Mouse (Mus musculus) heart, embryonic 12.5 days (tissue): ENCODE measurements around the gene Cst3. TPM values are rescaled to one million over a fixed set of nuclear protein-coding genes. Genes with fewer than 3 reads are reported as not detected.

Source experiments
- ATAC-seq: fragments of 200-750 bp; cut with Nextera tagmentation; 2 replicates; pipeline ENCODE4 v1.8.0; 2017; ENCODE audit warnings: moderate TSS enrichment, moderate library complexity; ENCODE audit not compliant: insufficient number of reproducible peaks, low FRiP score
- H3K27ac ChIP-seq: fragments of 300-500 bp; sonication (generic); 2 replicates; pipeline ENCODE4 v1.5.1; 2016; ENCODE audit warnings: mild to moderate bottlenecking, moderate library complexity; ENCODE audit not compliant: poor library complexity, severe bottlenecking
- H3K27me3 ChIP-seq: fragments of 300-500 bp; sonication (generic); replicated peaks from 2 replicates; pipeline ENCODE4 v1.6.1; 2016; ENCODE audit warnings: mild to moderate bottlenecking, moderate library complexity
- H3K36me3 ChIP-seq: fragments of 300-500 bp; sonication (generic); 2 replicates; pipeline ENCODE4 v1.6.1; 2016; ENCODE audit warnings: mild to moderate bottlenecking, moderate library complexity
- H3K4me1 ChIP-seq: fragments of 300-500 bp; sonication (generic); replicated peaks from 2 replicates; pipeline ENCODE4 v1.6.1; 2016; ENCODE audit warnings: mild to moderate bottlenecking
- H3K4me2 ChIP-seq: fragments of 300-500 bp; sonication (generic); 2 replicates; pipeline ENCODE4 v1.6.1; 2016; ENCODE audit warnings: mild to moderate bottlenecking, moderate library complexity
- H3K4me3 ChIP-seq: fragments of 300-500 bp; sonication (generic); 2 replicates; pipeline ENCODE4 v1.5.1; 2016; ENCODE audit warnings: mild to moderate bottlenecking
- H3K9ac ChIP-seq: fragments of 300-500 bp; sonication (generic); 2 replicates; pipeline ENCODE4 v1.6.1; 2016; ENCODE audit warnings: mild to moderate bottlenecking, moderate library complexity
- H3K9me3 ChIP-seq: fragments of 300-500 bp; sonication (generic); replicated peaks from 2 replicates; pipeline ENCODE4 v1.6.1; 2016; ENCODE audit warnings: mild to moderate bottlenecking, moderate library complexity
- WGBS: fragments of 180-500 bp; shearing (Covaris S2); methylation state at CpG from one replicate; pipeline ENCODE4 v1.1.7; 2016; 5-methylcytosine and 5-hydroxymethylcytosine counted together
- polyA plus RNA-seq: library from polyadenylated mRNA; unstranded; fragments of >200 nt; fragmentation: Nextera tagmentation; extraction: Ambion mirVana; gene quantifications from 2 replicates; pipeline ENCODE4 v1.2.1, GENCODE M21; 2016

Cst3 gene
- 745 and 758 TPM in 2 replicates for polyA plus RNA-seq

GRCm38 (mm10) chr2:148875335-148875811 lies at the start of gene Cst3:
Cst3 (minus strand) TSS chr2:148875692.
- H3K4me2 ChIP-seq = peak within 1 kb of the TSS; percentile 92
- H3K9me3 ChIP-seq = no peaks in the 10 kb centered on the region
- under 1% methylated on average over 19 of the region's 19 CpGs for WGBS
- H3K4me3 ChIP-seq = peak within 1 kb of the TSS; percentile 94
- ATAC-seq = peak; percentile 92
- H3K36me3 ChIP-seq = peaks cover 22% of the 10 kb centered on the region
- H3K27ac ChIP-seq = peak within 1 kb of the TSS; percentile 95
- no peaks in the 10 kb centered on the region for H3K27me3 ChIP-seq
- H3K4me1 ChIP-seq = peaks cover 63% of the 10 kb centered on the region
- H3K9ac ChIP-seq = peak within 1 kb of the TSS; percentile 93

GRCm38 (mm10) chr2:148902286-148902685 lies 26.8 kb upstream of the Cst3 start:
- Histone ChIP-seq H3K27ac (no peak overlapping the region), H3K36me3 (no peaks in the 10 kb centered on the region), H3K27me3 (no peaks in the 10 kb centered on the region), H3K4me3 (no peak overlapping the region), H3K9ac (no peak overlapping the region), H3K4me1 (no peaks in the 10 kb centered on the region), H3K9me3 (no peaks in the 10 kb centered on the region), H3K4me2 (peak overlapping the region; percentile 55)
- ATAC-seq = peak; percentile 69
- WGBS = 6% methylated on average over 5 of the region's 5 CpGs

GRCm38 (mm10) chr2:148900305-148900704 lies 24.8 kb upstream of the Cst3 start:
- H3K9ac ChIP-seq = no peak overlapping the region
- H3K27me3 ChIP-seq = no peaks in the 10 kb centered on the region
- no peak overlapping the region for H3K27ac ChIP-seq
- no peak overlapping the region for H3K4me3 ChIP-seq
- 62% methylated on average over 4 of the region's 4 CpGs for WGBS
- H3K9me3 ChIP-seq = no peaks in the 10 kb centered on the region
- H3K4me2 ChIP-seq = no peak overlapping the region
- H3K4me1 ChIP-seq = peaks cover 3% of the 10 kb centered on the region; the same call in 1 of the 2 replicates
- ATAC-seq = no peak
- no peaks in the 10 kb centered on the region for H3K36me3 ChIP-seq

- Histone ChIP-seq H3K4me3 (no peak overlapping the region), H3K36me3 (no peaks in the 10 kb centered on the region), H3K4me2 (no peak overlapping the region), H3K9me3 (no peaks in the 10 kb centered on the region), H3K27ac (no peak overlapping the region), H3K9ac (no peak overlapping the region), H3K4me1 (peaks cover 3% of the 10 kb centered on the region; the same call in 1 of the 2 replicates), H3K27me3 (no peaks in the 10 kb centered on the region)
- 17% methylated on average over 1 of the region's 1 CpGs for WGBS
- no peak for ATAC-seq
Observed at GRCm38 (mm10) chr2:148896219-148896618, 20.7 kb upstream of the Cst3 start.

- Histone ChIP-seq H3K4me2 (no peak overlapping the region), H3K27me3 (no peaks in the 10 kb centered on the region), H3K27ac (no peak overlapping the region), H3K9ac (no peak overlapping the region), H3K4me1 (peaks cover 8% of the 10 kb centered on the region; the same call in 1 of the 2 replicates), H3K4me3 (no peak overlapping the region), H3K9me3 (no peaks in the 10 kb centered on the region), H3K36me3 (no peaks in the 10 kb centered on the region)
- ATAC-seq = no peak
Observed at GRCm38 (mm10) chr2:148893107-148893506, 17.6 kb upstream of the Cst3 start.

GRCm38 (mm10) chr2:148890021-148890851 lies 14.7 kb upstream of the Cst3 start:
- Histone ChIP-seq H3K27me3 (no peaks in the 10 kb centered on the region), H3K4me1 (peaks cover 5% of the 10 kb centered on the region; the same call in 1 of the 2 replicates), H3K4me2 (no peak overlapping the region), H3K27ac (peak overlapping the region; percentile 21; the same call in 1 of the 2 replicates), H3K9ac (no peak overlapping the region), H3K36me3 (no peaks in the 10 kb centered on the region), H3K9me3 (no peaks in the 10 kb centered on the region), H3K4me3 (no peak overlapping the region)
- no peak for ATAC-seq
- 65% methylated on average over 5 of the region's 5 CpGs for WGBS

GRCm38 (mm10) chr2:148889331-148890010 lies 14.0 kb upstream of the Cst3 start:
- Histone ChIP-seq H3K4me3 (no peak overlapping the region), H3K4me2 (no peak overlapping the region), H3K36me3 (no peaks in the 10 kb centered on the region), H3K4me1 (peaks cover 7% of the 10 kb centered on the region; the same call in 1 of the 2 replicates), H3K27ac (no peak overlapping the region), H3K27me3 (no peaks in the 10 kb centered on the region), H3K9me3 (no peaks in the 10 kb centered on the region), H3K9ac (no peak overlapping the region)
- 72% methylated on average over 3 of the region's 3 CpGs for WGBS
- ATAC-seq = no peak

GRCm38 (mm10) chr2:148888872-148889271 lies 13.4 kb upstream of the Cst3 start:
- ATAC-seq = no peak
- H3K27me3 ChIP-seq = no peaks in the 10 kb centered on the region
- 77% methylated on average over 3 of the region's 3 CpGs for WGBS
- H3K27ac ChIP-seq = no peak overlapping the region
- H3K4me3 ChIP-seq = no peak overlapping the region
- no peaks in the 10 kb centered on the region for H3K9me3 ChIP-seq
- H3K4me1 ChIP-seq = peaks cover 7% of the 10 kb centered on the region; the same call in 1 of the 2 replicates
- H3K9ac ChIP-seq = no peak overlapping the region
- H3K4me2 ChIP-seq = no peak overlapping the region
- H3K36me3 ChIP-seq = no peaks in the 10 kb centered on the region

- ATAC-seq = peak; percentile 66; the same call in 1 of the 2 replicates
- H3K4me2 ChIP-seq = no peak overlapping the region
- no peak overlapping the region for H3K9ac ChIP-seq
- H3K9me3 ChIP-seq = no peaks in the 10 kb centered on the region
- no peak overlapping the region for H3K4me3 ChIP-seq
- 0 out of 2 replicates have a peak, but pooled peaks cover 4% of the 10 kb centered on the region for H3K4me1 ChIP-seq
- H3K36me3 ChIP-seq = no peaks in the 10 kb centered on the region
- H3K27me3 ChIP-seq = no peaks in the 10 kb centered on the region
- 0 out of 2 replicates have a peak overlapping the region, but pooled peaks have one; percentile 62 for H3K27ac ChIP-seq
Observed at GRCm38 (mm10) chr2:148884738-148885137, 9.2 kb upstream of the Cst3 start.

GRCm38 (mm10) chr2:148879199-148879598 lies 3.7 kb upstream of the Cst3 start:
- 32% methylated on average over 1 of the region's 1 CpGs for WGBS
- Histone ChIP-seq H3K36me3 (no peaks in the 10 kb centered on the region), H3K4me2 (no peak overlapping the region), H3K4me3 (no peak overlapping the region), H3K4me1 (peaks cover 42% of the 10 kb centered on the region), H3K27me3 (no peaks in the 10 kb centered on the region), H3K27ac (peak overlapping the region; percentile 64), H3K9me3 (no peaks in the 10 kb centered on the region), H3K9ac (no peak overlapping the region)
- no peak for ATAC-seq

- WGBS = 4% methylated on average over 2 of the region's 2 CpGs
- peaks cover 47% of the 10 kb centered on the region for H3K4me1 ChIP-seq
- H3K27me3 ChIP-seq = no peaks in the 10 kb centered on the region
- no peaks in the 10 kb centered on the region for H3K36me3 ChIP-seq
- peak overlapping the region; percentile 64 for H3K27ac ChIP-seq
- no peaks in the 10 kb centered on the region for H3K9me3 ChIP-seq
- H3K4me3 ChIP-seq = no peak overlapping the region
- no peak for ATAC-seq
- H3K4me2 ChIP-seq = no peak overlapping the region
- no peak overlapping the region for H3K9ac ChIP-seq
Observed at GRCm38 (mm10) chr2:148878641-148879130, 3.2 kb upstream of the Cst3 start.
